Mouse (Mus musculus) T-helper 1 cell (primary cell): Measurements from ENCODE around the gene Cdca5.

Experiments
- in situ Hi-C: fragments of 300-600 bp; cut with MboI, MseI; formaldehyde crosslinking; loops from one replicate; pipeline ENCODE4 v1.15.1; 2025; ENCODE audit warnings: high pct_unique_total_duplicates

Gene Cdca5

GRCm38 (mm10) chr19:6058966-6059365 is 25.8 kb upstream of the Cdca5 start:
- in situ Hi-C loops: no loop called here

- in situ Hi-C loops: loop anchor here (10.0 kb wide), 2 partner anchors 54 to 274 kb away; partner anchors contain the start of genes Men1 and Sac3d1
Measured at GRCm38 (mm10) chr19:6061021-6061533, 23.7 kb upstream of the Cdca5 start, which contains the start of gene Znhit2. Znhit2 (plus strand) TSS chr19:6061192.

GRCm38 (mm10) chr19:6061641-6062302 is 23.0 kb upstream of the Cdca5 start:
- in situ Hi-C loops: loop anchor here (10.0 kb wide), 2 partner anchors 53 to 273 kb away; partner anchors contain the start of genes Men1 and Sac3d1

- in situ Hi-C loops: loop anchor here (10.0 kb wide), 2 partner anchors 52 to 272 kb away; partner anchors contain the start of genes Men1 and Sac3d1
Measured at GRCm38 (mm10) chr19:6062418-6062817, 22.4 kb upstream of the Cdca5 start.

DNA sequence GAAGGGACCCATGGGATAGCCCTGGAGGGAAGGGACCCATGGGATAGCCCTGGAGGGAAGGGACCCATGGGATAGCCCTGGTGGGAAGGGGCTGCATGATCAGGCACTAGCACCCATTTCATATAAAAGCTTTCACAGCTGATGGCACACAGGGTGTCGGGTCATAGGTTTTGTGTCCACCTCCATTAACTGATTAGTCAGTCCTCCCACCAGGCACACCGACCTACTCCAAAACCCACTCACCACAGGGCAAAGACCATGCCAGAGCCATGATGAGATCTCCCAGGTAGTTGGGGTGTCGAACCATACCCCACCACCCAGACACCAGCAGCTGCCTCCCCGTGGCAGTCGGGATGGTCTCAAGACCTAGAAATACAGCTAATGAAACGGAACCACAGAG is 21.7 kb upstream of the Cdca5 start:
- in situ Hi-C loops: loop anchor here (10.0 kb wide), 2 partner anchors 52 to 272 kb away; partner anchors contain the start of genes Men1 and Sac3d1

GRCm38 (mm10) chr19:6066571-6066970 is 18.2 kb upstream of the Cdca5 start:
- in situ Hi-C loops: loop anchor here (10.0 kb wide), 2 partner anchors 48 to 268 kb away; partner anchors contain the start of genes Men1 and Sac3d1

- in situ Hi-C loops: loop anchor here (10.0 kb wide), 2 partner anchors 48 to 268 kb away; partner anchors contain the start of genes Men1 and Sac3d1
Measured at GRCm38 (mm10) chr19:6067011-6067723, 17.6 kb upstream of the Cdca5 start.

- in situ Hi-C loops: loop anchor here (10.0 kb wide), 2 partner anchors 47 to 267 kb away; partner anchors contain the start of genes Men1 and Sac3d1
Measured at GRCm38 (mm10) chr19:6067724-6068415, 16.9 kb upstream of the Cdca5 start, which contains the start of gene Tm7sf2. Tm7sf2 (minus strand) TSS chr19:6068373.

DNA sequence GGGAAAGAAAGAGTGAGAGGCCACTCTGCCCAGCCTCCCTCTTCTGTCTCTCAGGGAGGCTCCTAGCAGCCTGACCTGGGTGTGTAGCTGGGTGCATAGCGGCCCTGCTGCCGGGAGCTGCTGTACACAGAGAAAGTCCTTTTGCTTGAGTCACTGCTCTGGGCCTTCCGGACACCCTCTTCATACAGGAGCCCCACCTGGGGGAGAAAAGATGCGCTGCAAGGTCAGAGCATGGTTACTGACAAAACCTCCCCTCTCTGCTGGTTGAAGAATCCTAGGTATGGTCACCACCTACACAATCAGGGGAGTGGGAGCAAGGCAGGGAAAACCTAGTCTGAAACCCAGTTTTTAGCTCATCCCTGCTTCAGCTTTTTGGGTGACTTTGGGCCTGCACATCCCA is 15.8 kb upstream of the Cdca5 start:
- in situ Hi-C loops: loop anchor here (10.0 kb wide), 2 partner anchors 46 to 266 kb away; partner anchors contain the start of genes Men1 and Sac3d1

DNA sequence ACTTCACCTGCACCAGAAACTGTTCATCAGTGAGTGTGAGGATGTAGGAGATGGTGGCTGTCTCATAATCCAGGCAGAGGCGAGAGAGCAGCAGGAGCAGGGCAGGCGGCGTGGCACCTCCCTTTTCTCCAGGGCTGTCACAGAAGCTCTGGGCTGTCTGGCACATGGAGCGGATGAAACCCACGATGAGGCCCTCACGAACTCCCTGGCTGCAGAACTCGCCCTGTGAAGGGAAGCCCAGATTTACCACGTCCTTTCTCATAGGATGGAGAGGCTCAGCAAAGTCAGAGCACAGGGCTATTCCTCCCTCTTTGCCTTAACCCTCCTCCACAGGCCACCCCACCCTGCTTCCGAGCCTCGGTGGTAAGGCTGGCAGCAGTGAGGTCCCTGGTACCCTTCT is 14.9 kb upstream of the Cdca5 start:
- in situ Hi-C loops: loop anchor here (10.0 kb wide), 2 partner anchors 45 to 265 kb away; partner anchors contain the start of genes Men1 and Sac3d1

- in situ Hi-C loops: no loop called here
Measured at GRCm38 (mm10) chr19:6070571-6071250, 14.1 kb upstream of the Cdca5 start.

GRCm38 (mm10) chr19:6071261-6071660 is 13.5 kb upstream of the Cdca5 start:
- in situ Hi-C loops: no loop called here

GRCm38 (mm10) chr19:6073889-6074288 is 10.9 kb upstream of the Cdca5 start:
- in situ Hi-C loops: no loop called here

DNA sequence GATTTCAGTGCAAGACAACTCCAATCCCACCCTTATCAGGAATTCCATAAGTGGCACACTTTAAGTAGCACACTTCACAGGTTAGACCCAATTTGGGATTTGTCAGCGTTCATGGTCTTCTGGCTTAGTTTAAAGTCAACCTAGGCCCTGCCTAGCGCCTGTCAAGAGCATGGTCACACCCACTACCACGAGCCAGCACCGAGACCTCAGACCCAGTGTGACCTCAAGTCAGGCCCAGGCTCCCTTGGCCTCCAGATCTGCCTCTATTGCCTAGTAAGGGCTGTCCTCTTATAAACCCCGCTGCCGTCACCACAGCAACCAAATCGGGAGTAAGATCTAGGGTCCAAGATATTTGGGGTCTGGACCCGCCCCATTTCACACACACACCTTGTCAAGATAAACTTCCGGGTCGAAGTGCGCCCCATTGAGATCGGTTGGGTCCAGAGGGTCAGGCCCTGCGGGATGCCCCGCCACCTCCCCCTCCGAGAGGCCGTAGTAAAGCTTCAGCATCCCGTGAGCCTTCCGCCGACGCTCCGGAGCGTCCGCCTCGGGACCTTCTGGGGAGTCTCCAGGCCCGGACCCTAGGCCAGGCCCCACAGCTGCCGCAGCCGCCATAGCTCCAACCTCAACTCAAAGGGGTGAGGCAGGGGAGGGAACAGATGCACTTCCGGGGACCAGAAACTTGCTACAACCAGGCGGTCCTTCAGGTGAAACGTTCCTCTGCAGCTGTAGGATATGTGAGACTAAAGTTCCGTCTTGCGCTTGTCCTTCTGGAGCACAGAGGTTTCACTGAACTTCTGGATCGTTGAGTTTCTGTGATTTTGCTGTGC is 8.0 kb upstream of the Cdca5 start, which contains the start of gene Vps51:
Vps51 (minus strand) TSS at position 668 of the 830 bp plus-strand sequence.
- in situ Hi-C loops: no loop called here

GRCm38 (mm10) chr19:6079983-6080480 is 4.8 kb upstream of the Cdca5 start, which contains the start of gene Tmem262:
Tmem262 (plus strand) TSS chr19:6080033.
- in situ Hi-C loops: loop anchor here (5.0 kb wide), 2 partner anchors 33 to 37 kb away; partner anchors contain the start of genes Sac3d1 and Syvn1

DNA sequence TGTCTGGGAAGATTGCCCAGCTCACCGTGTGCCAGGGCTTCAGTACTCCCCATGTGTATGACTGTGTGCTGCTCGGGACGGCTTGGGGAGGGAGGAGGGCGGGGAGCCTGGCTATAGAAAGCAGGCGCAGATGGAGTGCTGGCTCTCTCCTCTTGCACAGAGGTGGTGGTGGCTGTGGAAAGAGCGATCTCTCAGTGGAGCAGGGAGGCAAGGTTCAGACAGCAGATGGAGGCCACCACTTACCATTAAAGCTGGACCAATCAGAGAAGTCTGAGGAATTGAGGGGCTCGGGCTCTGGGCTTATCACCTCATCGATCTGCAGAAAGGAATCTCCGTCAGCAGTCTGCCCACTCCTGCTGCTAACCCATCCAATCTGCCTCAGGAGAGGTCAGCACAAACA is 2.6 kb upstream of the Cdca5 start, which contains the start of gene Gm28374:
Gm28374 (minus strand) TSS at position 101 of the 400 bp plus-strand sequence.
- in situ Hi-C loops: loop anchor here (5.0 kb wide), 2 partner anchors 35 kb away; partner anchors contain the start of genes Sac3d1 and Syvn1

GRCm38 (mm10) chr19:6085417-6085879 is 665 bp downstream of the Cdca5 start:
- in situ Hi-C loops: no loop called here

DNA sequence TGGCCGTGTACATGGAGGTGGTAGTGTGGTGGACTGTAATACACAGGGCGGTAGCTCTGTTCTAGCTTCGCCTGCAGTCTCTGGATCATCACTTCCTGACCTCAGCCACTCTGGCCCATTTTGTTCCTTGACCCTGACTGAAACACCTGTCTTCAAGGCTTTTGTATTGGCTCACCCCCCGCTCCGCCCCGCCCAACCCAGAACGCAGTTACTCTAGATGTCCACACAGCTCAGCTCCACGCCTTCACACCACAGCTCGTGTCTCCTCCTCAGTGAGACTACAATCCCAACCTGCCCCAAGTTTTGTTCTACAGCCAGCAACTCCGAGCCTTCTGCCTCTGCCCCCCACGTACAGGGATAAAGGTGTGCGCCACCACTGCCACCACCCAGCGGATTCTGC is 4.1 kb downstream of the Cdca5 start:
- in situ Hi-C loops: no loop called here

DNA sequence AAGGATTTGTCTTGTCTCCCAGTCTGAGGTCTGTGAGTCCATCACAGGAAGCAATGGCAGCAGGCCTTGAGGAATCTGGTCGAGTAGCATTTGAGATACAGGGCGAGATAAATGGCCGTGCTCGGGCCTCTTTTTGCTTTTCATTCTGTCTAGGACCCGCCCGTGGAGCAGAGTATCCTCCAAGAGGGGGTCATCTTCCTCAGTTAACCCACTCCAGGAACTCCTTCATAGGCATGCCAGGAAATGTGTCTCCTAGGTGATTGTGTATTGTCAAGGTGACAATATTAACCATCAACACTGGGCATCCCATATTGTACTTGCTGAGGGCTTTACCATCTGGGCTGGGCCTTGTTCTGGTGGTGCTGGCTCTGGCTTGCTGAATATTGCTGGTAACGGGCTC is 9.3 kb downstream of the Cdca5 start, which contains the start of gene AC131692.1:
AC131692.1 (plus strand) TSS at position 301 of the 400 bp plus-strand sequence.
- in situ Hi-C loops: no loop called here
